Mouse (Mus musculus) mouse embryonic stem cell (cell line): Measurements from ENCODE around the gene Irgc1.

Experiments used
- in situ Hi-C, 2 experiments: fragments of 300-500 bp; cut with MboI; formaldehyde crosslinking; loops; 1 replicate in 1 of 2; 3 replicates in 1 of 2; pipeline ENCODE4 v1.14.3; 2019 to 2020; ENCODE audit warnings: low sequenced_read_pairs in 2 of 2, low pct_unique_long_range_greater_than_20kb in 1 of 2, mixed read lengths in 1 of 2; ENCODE audit not compliant: unreplicated experiment in 1 of 2

Gene Irgc1

DNA sequence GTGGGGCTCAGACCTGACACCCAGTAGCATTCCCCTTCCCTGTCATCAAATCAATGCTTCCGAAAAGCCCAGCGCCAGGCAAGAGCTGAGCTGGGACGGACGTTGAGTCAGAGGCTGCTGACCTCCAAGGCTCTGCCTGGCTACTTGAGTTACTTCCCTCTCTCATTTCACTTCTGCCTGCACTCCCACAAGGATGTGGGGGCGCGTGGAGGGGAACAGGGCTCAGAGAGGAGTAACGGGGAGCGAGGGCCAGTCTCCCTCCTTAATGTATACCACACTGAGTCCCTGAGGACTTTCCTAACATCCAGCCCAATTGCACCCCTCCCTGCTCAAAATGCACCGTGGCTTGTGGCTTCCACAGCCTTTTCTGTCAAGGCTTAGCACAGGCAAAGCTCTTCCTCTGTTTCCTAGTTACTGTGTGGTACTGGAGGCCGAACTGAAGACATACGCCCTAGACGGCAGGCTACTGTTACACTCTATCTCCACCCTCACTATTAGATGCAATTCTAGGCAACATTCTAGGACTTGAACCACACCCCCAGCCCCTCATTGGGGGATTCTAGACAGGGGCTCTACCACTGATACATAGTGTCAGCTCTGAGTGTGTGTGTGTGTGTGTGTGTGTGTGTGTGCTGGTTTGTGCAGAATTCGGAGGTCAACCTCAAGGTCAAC is 62.4 kb downstream of the Irgc1 start:
- in situ Hi-C loops = loop anchor here in 1 of 2 experiments (5.0 kb wide), 1 partner anchor 42 kb away; the partner anchor contains the start of gene Lypd5

DNA sequence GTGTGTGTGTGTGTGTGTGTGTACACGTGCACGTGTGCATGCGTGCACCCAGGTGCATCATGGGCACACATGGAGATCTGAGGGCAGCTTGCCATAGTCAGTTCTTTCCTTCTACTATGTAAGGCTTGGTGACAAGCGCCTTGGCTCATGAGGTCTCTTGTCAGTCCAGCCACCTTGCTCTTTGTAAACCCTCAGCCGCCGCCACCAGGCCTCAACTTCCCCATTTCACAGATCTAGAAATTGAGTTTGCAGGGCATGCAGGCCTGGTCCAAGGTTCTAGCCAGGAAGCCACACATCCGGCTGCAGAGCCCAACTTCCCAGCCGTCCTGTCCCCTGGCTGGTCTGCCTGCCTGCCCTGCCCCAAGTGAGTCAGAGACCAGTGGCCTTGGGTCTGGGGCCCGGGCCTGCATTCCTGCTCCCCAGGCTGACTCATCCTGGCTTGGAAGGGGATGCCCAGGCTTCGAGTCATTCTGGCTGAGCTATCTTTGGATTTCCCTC is 65.0 kb downstream of the Irgc1 start:
- in situ Hi-C loops = loop anchor here in 1 of 2 experiments (5.0 kb wide), 1 partner anchor 40 kb away; the partner anchor contains the start of gene Lypd5

DNA sequence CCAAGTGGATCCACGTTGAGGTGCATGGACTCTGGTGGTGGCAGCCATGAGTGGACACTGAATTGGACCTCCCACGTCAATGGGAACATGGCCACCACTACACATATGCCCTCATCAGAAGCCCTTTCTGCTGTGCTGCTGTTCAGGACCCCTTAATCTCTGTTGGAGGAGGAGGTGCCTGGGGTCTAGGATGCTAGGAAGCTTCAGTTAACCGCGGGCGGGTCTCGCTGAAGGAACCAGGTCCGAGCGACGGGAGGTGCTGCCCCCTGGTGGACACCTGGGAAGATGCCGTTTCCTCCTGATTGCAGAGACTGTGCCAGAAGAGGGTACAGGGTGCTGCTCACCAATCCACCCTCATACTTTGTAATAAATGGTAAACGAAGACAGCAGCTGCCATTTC is 67.3 kb downstream of the Irgc1 start:
- in situ Hi-C loops = loop anchor here in 1 of 2 experiments (5.0 kb wide), 1 partner anchor 38 kb away; the partner anchor contains the start of gene Lypd5

DNA sequence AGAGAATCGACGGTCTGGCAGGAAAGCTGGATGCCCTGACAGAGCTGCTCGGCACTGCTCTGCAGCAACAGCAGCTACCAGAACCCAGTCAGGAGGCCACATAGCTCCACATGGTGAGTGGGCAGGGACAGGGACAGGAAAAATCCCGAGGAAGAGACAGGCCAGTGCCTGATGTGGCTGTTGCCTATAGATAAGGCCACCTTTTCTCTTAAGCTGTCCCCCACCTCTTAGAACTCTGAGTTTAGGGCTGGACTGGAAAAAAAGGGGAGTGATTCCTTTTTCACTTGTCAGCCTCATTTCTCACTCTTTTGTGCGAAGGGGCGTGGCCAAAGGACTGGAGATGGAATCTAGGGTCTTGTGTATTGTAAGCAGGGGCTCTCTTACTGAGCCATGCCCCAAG is 68.0 kb downstream of the Irgc1 start:
- in situ Hi-C loops = no loop called here

GRCm38 (mm10) chr7:24382730-24383372 is 69.2 kb downstream of the Irgc1 start:
- in situ Hi-C loops = no loop called here
